Mouse (Mus musculus) right cerebral cortex, postnatal 10 days (tissue): ENCODE data around the gene Atp8a2.

Experiments used
- DNase-seq, 2 experiments: peaks; one replicate each; pipeline ENCODE4 v3.0.0; 2021; ENCODE audit warnings: low spot score in 2 of 2

The Atp8a2 gene

GRCm38 (mm10) chr14:60152373-60152772 is 44.6 kb downstream of the Atp8a2 start:
- no peak for DNase-seq

- no peak for DNase-seq
These were observed 48.1 kb downstream of the Atp8a2 start for GRCm38 (mm10) chr14:60148893-60149292.

- DNase-seq, result no peak
These were observed 53.7 kb downstream of the Atp8a2 start for GRCm38 (mm10) chr14:60143234-60143633.

GRCm38 (mm10) chr14:60138339-60138738 is 58.6 kb downstream of the Atp8a2 start:
- no peak for DNase-seq

- no peak for DNase-seq
These were observed 59.2 kb downstream of the Atp8a2 start for GRCm38 (mm10) chr14:60137812-60138211.

- no peak for DNase-seq
These were observed 61.2 kb downstream of the Atp8a2 start for GRCm38 (mm10) chr14:60135801-60136200.

- DNase-seq, result no peak
These were observed 62.3 kb downstream of the Atp8a2 start for GRCm38 (mm10) chr14:60134720-60135119.

GRCm38 (mm10) chr14:60131196-60131876 is 65.6 kb downstream of the Atp8a2 start:
- DNase-seq, result no peak

GRCm38 (mm10) chr14:60129564-60129963 is 67.4 kb downstream of the Atp8a2 start:
- no peak for DNase-seq

- DNase-seq, result no peak
These were observed 71.8 kb downstream of the Atp8a2 start for GRCm38 (mm10) chr14:60125202-60125601.

- DNase-seq, result no peak
These were observed 75.4 kb downstream of the Atp8a2 start for GRCm38 (mm10) chr14:60121572-60121971.

GRCm38 (mm10) chr14:60117792-60118585 is 79.0 kb downstream of the Atp8a2 start:
- DNase-seq, result no peak

GRCm38 (mm10) chr14:60086808-60087725 is 109.9 kb downstream of the Atp8a2 start:
- DNase-seq, result peak; percentile 47 to 52

GRCm38 (mm10) chr14:60086254-60086807 is 110.6 kb downstream of the Atp8a2 start:
- DNase-seq, result peak in 1 of 2 experiments; percentile 20

- DNase-seq, result no peak
These were observed 114.2 kb downstream of the Atp8a2 start for GRCm38 (mm10) chr14:60082771-60083170.

- DNase-seq, result peak in 1 of 2 experiments; percentile 2
These were observed 124.5 kb downstream of the Atp8a2 start for GRCm38 (mm10) chr14:60072496-60072895.

- DNase-seq, result peak in 1 of 2 experiments; percentile 13
These were observed 131.8 kb downstream of the Atp8a2 start for GRCm38 (mm10) chr14:60065186-60065585.

- DNase-seq, result no peak
These were observed 136.0 kb downstream of the Atp8a2 start for GRCm38 (mm10) chr14:60061023-60061422.

GRCm38 (mm10) chr14:60058867-60059266 is 138.1 kb downstream of the Atp8a2 start:
- no peak for DNase-seq

- no peak for DNase-seq
These were observed 141.7 kb downstream of the Atp8a2 start for GRCm38 (mm10) chr14:60055231-60055630.

GRCm38 (mm10) chr14:60030666-60031065 is 166.3 kb downstream of the Atp8a2 start:
- DNase-seq, result no peak

- DNase-seq, result no peak
These were observed 169.8 kb downstream of the Atp8a2 start for GRCm38 (mm10) chr14:60027139-60027538.
